Mouse (Mus musculus): Measurements from ENCODE around the gene Lrch1.

Lrch1 gene

GRCm38 (mm10) chr14:74820180-74820813 is 127.4 kb downstream of the Lrch1 start:
- CTCF ChIA-PET = no interaction called here

- CTCF ChIA-PET = interaction anchor here (0.6 kb wide), 1 partner anchor 122 kb away, joined by 25 read pairs; no protein-coding TSS in a partner anchor
These were observed 131.0 kb downstream of the Lrch1 start for GRCm38 (mm10) chr14:74816705-74817104.

DNA sequence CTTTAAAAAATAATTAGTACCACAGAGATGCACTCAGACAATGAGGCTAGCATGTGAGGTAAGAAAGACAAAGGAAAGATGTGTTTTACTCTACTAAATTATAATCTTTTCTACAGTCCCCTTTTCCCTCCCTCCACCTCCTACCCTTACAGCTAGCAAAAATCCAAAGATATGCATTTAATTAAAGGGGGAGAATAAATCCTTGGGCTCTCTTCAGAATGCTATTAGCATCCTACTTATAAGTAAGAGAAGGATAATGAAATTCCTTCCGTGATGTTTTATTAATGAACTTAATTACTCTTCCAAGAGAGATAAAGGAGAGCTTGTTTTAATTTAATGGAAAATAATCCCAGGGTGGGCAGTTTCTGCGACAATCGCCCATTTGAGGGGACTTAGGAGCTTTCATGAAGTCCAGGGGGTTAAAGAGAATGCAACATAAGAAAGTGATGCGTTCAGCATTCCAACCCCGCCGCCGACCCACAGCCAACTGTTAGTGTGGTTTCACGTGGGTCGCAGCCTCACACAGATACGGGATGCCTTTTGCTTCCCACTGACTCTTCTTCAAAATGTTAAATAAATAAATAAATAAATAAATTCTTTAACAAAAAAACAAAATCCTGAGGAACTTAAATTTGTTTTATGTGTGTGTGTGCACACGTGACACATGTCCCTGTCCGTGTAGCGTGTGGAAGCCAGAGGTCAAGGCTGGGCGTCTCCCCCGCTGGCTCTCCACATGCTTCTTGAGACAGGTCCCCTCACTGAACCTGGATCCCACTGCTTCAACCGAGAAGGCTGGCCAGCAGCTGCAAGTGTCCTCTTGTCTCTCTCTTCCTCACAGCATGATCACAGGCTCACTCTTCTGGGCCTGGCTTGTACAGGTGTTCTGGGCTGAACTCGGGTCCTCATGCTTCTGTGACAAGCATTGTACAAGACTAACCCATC is 132.6 kb downstream of the Lrch1 start:
- CTCF ChIA-PET = no interaction called here

DNA sequence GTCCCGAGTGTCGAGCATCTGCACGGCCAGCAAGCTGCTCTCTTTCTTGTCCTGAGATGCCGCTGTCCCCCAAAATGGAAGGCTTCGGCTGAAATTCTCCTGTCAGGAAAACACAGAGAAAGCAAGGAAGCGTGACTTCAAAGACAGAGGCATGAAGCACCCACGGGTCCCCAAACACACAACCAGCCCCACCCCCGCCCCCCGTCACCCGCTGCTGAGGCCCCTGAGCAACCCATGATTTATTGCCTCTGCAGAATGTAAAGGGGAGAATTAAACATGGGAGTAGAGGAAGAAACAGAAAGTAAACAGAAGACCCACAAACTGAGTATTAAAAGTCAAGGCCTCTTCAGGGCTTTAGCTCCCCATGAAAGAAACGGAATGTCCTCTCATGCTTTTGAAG is 136.1 kb downstream of the Lrch1 start:
- CTCF ChIA-PET = no interaction called here

DNA sequence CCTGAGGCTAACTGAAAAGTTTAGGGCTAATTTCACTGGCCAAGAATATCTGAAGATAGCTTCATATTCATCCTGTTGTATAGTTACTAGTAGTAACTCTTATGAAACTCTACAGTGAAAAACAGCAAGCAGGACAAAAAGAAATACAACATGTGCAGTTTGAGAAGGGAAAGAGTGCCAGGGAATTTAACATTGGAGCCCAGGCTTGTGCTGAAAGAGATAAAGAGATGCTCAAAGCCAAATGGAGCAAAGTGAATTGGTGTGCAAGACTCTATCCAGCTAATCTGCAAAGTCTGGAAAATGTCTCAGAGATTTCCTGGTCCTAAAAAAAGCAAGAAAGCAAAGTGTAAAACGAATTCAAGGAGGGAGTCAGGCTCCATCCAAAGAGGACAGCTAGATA is 145.7 kb downstream of the Lrch1 start:
- CTCF ChIA-PET = no interaction called here

GRCm38 (mm10) chr14:74798063-74798890 is 149.4 kb downstream of the Lrch1 start:
- CTCF ChIA-PET = no interaction called here

- CTCF ChIA-PET = interaction anchor here (0.5 kb wide), 1 partner anchor 208 kb away, joined by 10 read pairs; no protein-coding TSS in a partner anchor
These were observed 150.2 kb downstream of the Lrch1 start for GRCm38 (mm10) chr14:74797386-74798062.

GRCm38 (mm10) chr14:74794931-74795330 is 152.7 kb downstream of the Lrch1 start:
- CTCF ChIA-PET = interaction anchor here (0.6 kb wide), 1 partner anchor 89 kb away, joined by 3 read pairs; no protein-coding TSS in a partner anchor

- CTCF ChIA-PET = no interaction called here
These were observed 154.9 kb downstream of the Lrch1 start for GRCm38 (mm10) chr14:74792793-74793192.

DNA sequence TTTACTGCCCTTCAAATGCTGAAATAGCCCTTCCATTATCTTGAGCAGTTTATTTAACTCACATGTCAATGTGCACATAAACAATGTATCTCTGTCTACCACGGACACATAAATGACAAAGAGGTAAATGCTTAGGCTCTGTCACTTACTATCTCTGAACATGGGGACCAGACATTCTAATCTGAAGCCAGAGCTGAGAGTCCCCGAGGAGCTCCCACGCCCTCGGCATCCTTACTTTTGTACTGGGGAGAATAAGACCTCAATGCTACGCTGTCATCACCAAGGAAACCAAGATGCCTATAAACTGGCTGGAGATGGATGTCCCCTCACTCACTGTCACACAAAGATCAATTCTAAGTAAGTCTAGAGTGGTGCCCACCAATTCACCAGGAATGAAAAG is 157.1 kb downstream of the Lrch1 start:
- CTCF ChIA-PET = interaction anchor here (0.8 kb wide), 1 partner anchor 10 kb away, joined by 4 read pairs; no protein-coding TSS in a partner anchor

DNA sequence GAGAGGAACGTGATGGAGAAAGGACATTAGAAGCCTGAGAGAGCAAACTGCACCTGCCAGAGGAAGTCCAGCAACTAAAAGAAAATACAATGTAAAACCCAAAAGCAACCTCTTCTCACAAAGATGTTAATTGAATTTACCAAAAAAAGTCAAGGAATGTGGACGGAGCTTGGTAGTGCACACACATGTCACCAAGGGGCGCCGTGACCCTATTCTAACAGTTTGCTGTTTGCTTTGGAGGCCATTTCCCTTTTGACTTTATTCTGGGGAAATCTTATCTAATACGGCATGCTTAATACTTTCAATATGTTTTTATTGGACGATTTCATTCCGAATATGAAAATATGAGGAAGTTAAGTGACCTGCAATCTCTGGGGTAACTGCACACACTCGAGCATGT is 158.9 kb downstream of the Lrch1 start:
- CTCF ChIA-PET = no interaction called here

DNA sequence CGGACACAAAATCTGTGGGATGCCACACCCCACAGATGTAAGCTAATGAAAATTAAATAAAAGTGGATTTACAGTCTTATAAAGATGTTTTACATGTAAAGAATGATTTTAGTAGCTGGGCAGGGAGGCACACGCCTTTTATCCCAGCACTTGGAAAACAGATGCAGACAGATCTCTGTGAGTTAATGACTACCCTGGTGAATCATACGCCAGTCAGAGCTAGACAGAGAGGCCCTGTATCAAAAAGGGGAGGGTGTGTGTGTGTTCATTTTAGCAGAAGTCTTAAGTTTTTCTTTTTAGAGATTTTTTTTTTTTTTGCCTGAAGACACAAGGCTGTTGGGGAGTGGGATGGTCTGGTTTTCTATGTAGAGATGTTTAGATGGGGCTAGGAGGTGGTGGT is 160.0 kb downstream of the Lrch1 start:
- CTCF ChIA-PET = interaction anchor here (0.6 to 0.8 kb wide), 2 partner anchors 203 to 302 kb away, joined by 3 read pairs; no protein-coding TSS in a partner anchor

GRCm38 (mm10) chr14:74784243-74784934 is 163.3 kb downstream of the Lrch1 start:
- CTCF ChIA-PET = interaction anchor here (0.6 kb wide), 1 partner anchor 120 kb away, joined by 3 read pairs; no protein-coding TSS in a partner anchor

GRCm38 (mm10) chr14:74774046-74774619 is 173.5 kb downstream of the Lrch1 start:
- CTCF ChIA-PET = interaction anchor here (0.6 kb wide), 1 partner anchor 1016 kb away, joined by 10 read pairs; no protein-coding TSS in a partner anchor

DNA sequence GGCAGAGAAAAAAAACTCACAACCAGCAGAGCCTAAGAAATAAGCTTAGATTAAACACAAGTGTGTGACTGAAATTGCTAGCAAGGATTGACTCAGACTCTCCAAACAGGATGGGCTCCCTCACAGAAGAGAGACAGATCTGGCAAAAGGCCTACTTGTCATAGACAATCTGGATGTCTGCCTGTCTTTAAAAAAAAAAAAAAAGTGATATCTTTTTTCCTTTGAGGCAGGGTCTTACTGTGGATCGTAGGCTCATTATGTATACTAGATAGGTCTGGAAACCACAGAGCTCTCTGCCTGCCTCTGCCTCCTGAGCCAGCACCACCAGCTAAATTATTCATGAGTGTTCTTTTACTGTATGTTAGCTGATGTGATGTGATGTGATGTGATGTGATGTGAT is 179.8 kb downstream of the Lrch1 start:
- CTCF ChIA-PET = interaction anchor here (0.7 kb wide), 1 partner anchor 172 kb away, joined by 14 read pairs; no protein-coding TSS in a partner anchor

DNA sequence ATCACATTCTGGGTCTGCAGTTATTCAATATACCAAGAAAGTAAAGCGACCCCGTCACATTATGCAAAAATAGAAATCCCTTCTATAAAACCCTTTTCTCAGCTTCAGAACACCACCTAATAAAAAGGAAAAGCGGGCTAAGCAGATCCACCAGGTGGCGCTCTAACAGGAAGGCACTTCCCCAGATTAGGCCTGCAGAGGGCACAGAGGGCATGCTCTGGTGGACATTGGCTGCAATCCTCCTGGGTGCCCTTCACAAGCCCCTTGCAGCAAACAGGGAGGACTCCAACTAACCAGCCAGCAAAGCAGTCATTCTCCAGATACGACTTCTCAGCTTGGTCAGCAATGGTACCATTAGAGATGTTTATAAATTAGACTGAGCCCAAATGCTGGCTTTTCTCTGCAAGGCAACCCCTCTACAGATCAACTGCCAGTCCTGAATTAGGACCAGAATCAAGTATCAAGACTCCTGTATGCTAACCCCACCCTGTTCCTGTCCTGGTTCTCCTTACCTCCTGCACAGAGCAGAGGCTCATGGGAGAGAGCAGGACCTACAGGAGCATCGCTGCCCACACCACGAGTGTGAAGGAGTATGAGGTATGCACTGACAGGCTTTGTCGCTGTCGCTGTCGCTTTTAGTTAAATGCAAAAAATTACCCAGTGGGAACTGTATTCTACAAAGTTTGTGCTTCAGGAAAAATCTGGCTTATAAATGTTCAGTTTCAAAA is 183.3 kb downstream of the Lrch1 start:
- CTCF ChIA-PET = interaction anchor here (0.5 to 1.2 kb wide), 3 partner anchors 209 to 226 kb away, joined by 3 to 17 read pairs (median 8); no protein-coding TSS in a partner anchor

- CTCF ChIA-PET = no interaction called here
These were observed 210.8 kb downstream of the Lrch1 start for GRCm38 (mm10) chr14:74736850-74737249.

DNA sequence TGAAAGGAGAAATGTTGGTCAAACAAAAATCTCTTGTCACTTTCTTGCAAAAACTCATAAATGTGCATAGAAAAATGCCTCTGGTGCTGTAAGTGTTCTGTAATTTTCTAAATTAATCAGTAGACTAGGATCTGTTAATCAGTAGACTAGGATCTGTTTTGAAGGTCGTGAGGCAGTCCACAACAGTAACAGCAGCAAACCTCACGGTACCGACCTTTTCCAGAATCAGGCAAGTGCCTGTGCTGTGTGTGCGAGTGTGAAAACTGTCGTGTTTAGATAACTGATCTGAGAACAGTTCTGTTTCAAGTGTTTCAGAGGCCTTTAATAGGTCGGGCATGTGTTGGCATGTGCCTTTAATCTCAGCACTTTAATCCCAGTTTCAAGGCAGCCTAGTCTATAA is 212.2 kb downstream of the Lrch1 start:
- CTCF ChIA-PET = interaction anchor here (0.6 kb wide), 1 partner anchor 9 kb away, joined by 3 read pairs; no protein-coding TSS in a partner anchor

DNA sequence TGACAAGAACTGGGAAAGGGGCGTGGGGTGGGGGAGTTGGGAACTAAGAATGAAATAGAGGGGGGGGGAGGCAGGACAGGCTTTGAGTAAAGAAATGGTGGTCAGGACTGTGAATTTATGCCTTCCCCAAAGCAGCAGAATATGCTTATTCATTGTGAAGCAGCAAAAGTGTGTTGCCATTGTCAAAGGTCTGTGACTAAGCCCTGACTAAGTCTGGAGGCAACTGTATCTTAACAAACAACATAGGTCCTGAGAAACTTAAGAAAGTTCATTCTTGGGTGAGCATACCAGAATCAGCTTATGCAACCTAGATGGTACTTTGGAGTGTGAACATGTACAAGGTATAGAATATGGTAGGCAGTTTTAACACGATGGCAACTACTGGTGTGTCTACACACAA is 214.3 kb downstream of the Lrch1 start:
- CTCF ChIA-PET = no interaction called here
